ENCODE assay signal across 8 mouse cellular contexts in the genomic region with DNA sequence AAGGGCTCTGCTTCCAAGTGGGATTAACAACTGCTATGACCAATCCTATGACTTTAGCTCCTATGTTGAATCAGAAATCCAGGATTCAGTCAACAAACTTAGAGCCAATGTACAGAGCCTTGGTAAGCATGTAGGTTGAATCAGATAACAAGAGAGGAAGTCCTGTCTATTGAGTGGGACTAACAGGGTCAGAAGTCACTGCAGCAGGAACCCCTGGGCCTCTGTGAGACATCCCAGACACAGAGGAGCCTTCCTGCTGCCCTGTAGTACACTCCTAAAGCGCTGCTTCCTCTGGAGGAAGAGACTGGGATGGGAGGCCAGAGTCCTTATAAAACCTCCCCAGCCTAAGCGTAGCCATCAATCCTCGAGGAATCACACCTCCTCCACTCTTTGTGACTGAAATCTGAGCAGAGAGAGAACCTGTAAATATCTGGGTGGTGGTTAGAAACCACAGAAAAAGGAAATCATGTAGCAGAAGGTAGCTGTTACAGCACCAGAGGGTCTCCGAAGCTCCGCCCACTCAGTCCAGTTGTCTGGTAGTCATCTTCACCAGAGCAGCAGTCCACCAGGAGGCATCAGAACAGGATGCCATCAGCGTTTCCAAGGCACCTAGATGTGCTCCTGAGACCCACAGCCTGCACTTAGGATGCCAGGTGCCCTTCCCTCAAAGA. TPM values are rescaled to one million over a fixed set of nuclear protein-coding genes. Genes with fewer than 3 reads are reported as not detected.
A peak's percentile ranks its signal among the peaks of the same experiment; 100 is the strongest.
DNase-seq lines count a peak whose midpoint lies in the region; ATAC-seq and TF ChIP-seq lines count a peak whose summit lies in the region.

No protein-coding gene starts in this region.

- H3K9me3 ChIP-seq in limb, embryonic 11.5 days (ENCODE audit: control insufficient read depth, low read length), result no peaks in the 10 kb centered on the region
- H3K9me3 ChIP-seq in stomach, embryonic 15.5 days, result no peaks in the 10 kb centered on the region

- TF ChIP-seq POLR2A in spleen, adult 2 months (IDR thresholded peaks at IDR 0.05; ENCODE audit: low read depth, low read length), result no peak

- H3K27ac ChIP-seq in spleen, adult 2 months (ENCODE audit: insufficient read depth, low read length), result peak overlapping the region; percentile 86
- peak overlapping the region; percentile 60; the same call in 1 of the 2 replicates for H3K27ac ChIP-seq in limb, embryonic 11.5 days (replicated peaks; ENCODE audit: low read depth, low read length)
- H3K27ac ChIP-seq in stomach, embryonic 15.5 days, result 0 out of 2 replicates have a peak overlapping the region, but pooled peaks have one; percentile 18

- H3K36me3 ChIP-seq in spleen, adult 2 months (ENCODE audit: control insufficient read depth, insufficient read depth, low read length), result no peaks in the 10 kb centered on the region
- H3K36me3 ChIP-seq in limb, embryonic 11.5 days (ENCODE audit: control insufficient read depth, insufficient read depth, low read length), result no peaks in the 10 kb centered on the region
- no peaks in the 10 kb centered on the region for H3K36me3 ChIP-seq in stomach, embryonic 15.5 days

- DNase-seq in spleen, adult 2 months (ENCODE audit: low read depth in 1 of 2, low spot score in 2 of 2), result peak in 1 of 2 experiments; percentile 47
- no peak for DNase-seq in spleen, adult 18-20 months
- peak; percentile 26 for DNase-seq in limb, embryonic 11.5 days (ENCODE audit: low spot score)
- no peak for DNase-seq in layer of hippocampus, postnatal 25 days (ENCODE audit: extremely low spot score in 1 of 2, low spot score in 1 of 2)
- DNase-seq in left cerebral cortex, adult 11 months (ENCODE audit: low spot score), result no peak
- DNase-seq in layer of hippocampus, adult 18-20 months (ENCODE audit: low spot score in 2 of 2), result no peak

- peak; percentile 53 for ATAC-seq in granulocyte monocyte progenitor cell, adult 5-6 weeks (replicated peaks; ENCODE audit: poor library complexity, severe bottlenecking)
- ATAC-seq in limb, embryonic 11.5 days (ENCODE audit: insufficient number of reproducible peaks, low FRiP score, low TSS enrichment, low read depth), result no peak
- no peak for ATAC-seq in stomach, embryonic 15.5 days (ENCODE audit: insufficient read depth, low FRiP score, low read depth)

- no peak overlapping the region for H3K4me2 ChIP-seq in limb, embryonic 11.5 days (ENCODE audit: low read depth, severe bottlenecking)
- H3K4me2 ChIP-seq in stomach, embryonic 15.5 days, result 0 out of 2 replicates have a peak overlapping the region, but pooled peaks have one; percentile 1

- peak; percentile 5; the same call in 1 of the 2 replicates for TF ChIP-seq CTCF in spleen, adult 2 months (IDR thresholded peaks at IDR 0.05; ENCODE audit: extremely low read depth, insufficient read depth, insufficient read length, insufficient replicate concordance)

- no peaks in the 10 kb centered on the region for H3K27me3 ChIP-seq in spleen, adult 2 months (ENCODE audit: control insufficient read depth, insufficient read depth, low read length)
- H3K27me3 ChIP-seq in limb, embryonic 11.5 days (ENCODE audit: control insufficient read depth, insufficient read depth, low read length), result no peaks in the 10 kb centered on the region
- no peaks in the 10 kb centered on the region for H3K27me3 ChIP-seq in stomach, embryonic 15.5 days (replicated peaks)

- WGBS in spleen, adult 2 months, result 17% methylated on average over 6 of the region's 6 CpGs
- WGBS in limb, embryonic 11.5 days, result 43% methylated on average over 6 of the region's 6 CpGs
- WGBS in stomach, embryonic 15.5 days, result 56% methylated on average over 6 of the region's 6 CpGs

- no peak overlapping the region; the same call in 1 of the 2 replicates for H3K4me3 ChIP-seq in spleen, adult 2 months (ENCODE audit: extremely low read depth, insufficient read depth, insufficient read length)
- H3K4me3 ChIP-seq in limb, embryonic 11.5 days (ENCODE audit: low read depth, low read length), result no peak overlapping the region
- no peak overlapping the region for H3K4me3 ChIP-seq in stomach, embryonic 15.5 days (replicated peaks)

- H3K9ac ChIP-seq in limb, embryonic 11.5 days (ENCODE audit: low read length), result no peak overlapping the region
- no peak overlapping the region for H3K9ac ChIP-seq in stomach, embryonic 15.5 days

- H3K4me1 ChIP-seq in spleen, adult 2 months (ENCODE audit: control insufficient read depth, insufficient read depth, insufficient read length), result peaks cover 62% of the 10 kb centered on the region; the same call in 1 of the 2 replicates
- peaks cover 40% of the 10 kb centered on the region for H3K4me1 ChIP-seq in limb, embryonic 11.5 days (ENCODE audit: control insufficient read depth, insufficient read depth, low read length)
- peaks cover 25% of the 10 kb centered on the region for H3K4me1 ChIP-seq in stomach, embryonic 15.5 days

RNA-seq across cellular contexts. Expression of gene Cyth1, which starts 11.7 kb away (rescaled TPM):
- 47.7 and 57.3 TPM in 2 replicates for polyA plus RNA-seq in spleen, adult 2 months (2012; rRNA removed)
- 24.9 and 27.7 TPM in 2 replicates for total RNA-seq in granulocyte monocyte progenitor cell, adult 5-6 weeks (2014; fragmentation: Nextera tagmentation)
- total RNA-seq in granulocyte monocyte progenitor cell, adult 5-6 weeks (2017), result 38.6 and 43.6 TPM in 2 replicates
- polyA plus RNA-seq in limb, embryonic 11.5 days (2014; fragmentation: Nextera tagmentation; extraction: Ambion mirVana), result 13.3 and 16.2 TPM in 2 replicates
- polyA plus RNA-seq in stomach, embryonic 15.5 days (2015; fragmentation: Nextera tagmentation; extraction: Ambion mirVana), result 13.8 and 13.9 TPM in 2 replicates
- 10 to 100 TPM; 96.3 to 99.2 TPM for total RNA-seq in layer of hippocampus, postnatal 25 days (2021)
- total RNA-seq in layer of hippocampus, adult 18-20 months (2021), result 10 to 100 TPM; 88.0 to 91.7 TPM

RNA-seq across cellular contexts. Expression of gene Usp36, which starts 53.4 kb away (rescaled TPM):
- 20.9 and 25.3 TPM in 2 replicates for polyA plus RNA-seq in spleen, adult 2 months (2012; rRNA removed)
- total RNA-seq in granulocyte monocyte progenitor cell, adult 5-6 weeks (2014; fragmentation: Nextera tagmentation), result 27.6 and 28.6 TPM in 2 replicates
- total RNA-seq in granulocyte monocyte progenitor cell, adult 5-6 weeks (2017), result 9.3 and 12.5 TPM in 2 replicates
- polyA plus RNA-seq in limb, embryonic 11.5 days (2014; fragmentation: Nextera tagmentation; extraction: Ambion mirVana), result 13.6 and 15.3 TPM in 2 replicates
- polyA plus RNA-seq in stomach, embryonic 15.5 days (2015; fragmentation: Nextera tagmentation; extraction: Ambion mirVana), result 20.3 and 20.5 TPM in 2 replicates
- 10 to 100 TPM; 20.3 to 26.7 TPM for total RNA-seq in layer of hippocampus, postnatal 25 days (2021)
- total RNA-seq in layer of hippocampus, adult 18-20 months (2021), result 10 to 100 TPM; 25.7 to 28.3 TPM

Comparison
In these comparisons a context has a peak if more than half of its experiments do, and no peak if none do; other contexts are left out.
1. H3K27ac ChIP-seq: peak in every context shown above with its lines; median percentile 86 in spleen, adult 2 months; 60 in limb, embryonic 11.5 days; 18 in stomach, embryonic 15.5 days.